Mouse (Mus musculus) E14TG2a.4 (cell line): ENCODE measurements around the gene Abtb1.

ENCODE experiments used
- CTCF ChIP-seq: conservative IDR thresholded peaks from 2 replicates; pipeline ENCODE4 v1.5.1; 2014; ENCODE audit warnings: low read length
- POU5F1 ChIP-seq: IDR thresholded peaks from 2 replicates; pipeline ENCODE4 v1.6.1; 2014; ENCODE audit warnings: low read length, borderline replicate concordance

- TF ChIP-seq CTCF (no peak), POU5F1 (no peak)
Observed at GRCm38 (mm10) chr6:88788219-88788618, 53.6 kb downstream of the Abtb1 start.
